Mouse (Mus musculus): ENCODE results near the gene Gm7861. TPM values are rescaled to one million over a fixed set of nuclear protein-coding genes. Genes with fewer than 3 reads are reported as not detected.
"Not testable (repeated sequence)": the region's sequence is repeated elsewhere in the genome, so short reads cannot be mapped to it uniquely, and the experiment has no call there.

Gm7861 gene
- not detected for total RNA-seq (2021)
- long read RNA-seq, experiment 1: 0 reads
- long read RNA-seq, experiment 2: 0 reads

DNA sequence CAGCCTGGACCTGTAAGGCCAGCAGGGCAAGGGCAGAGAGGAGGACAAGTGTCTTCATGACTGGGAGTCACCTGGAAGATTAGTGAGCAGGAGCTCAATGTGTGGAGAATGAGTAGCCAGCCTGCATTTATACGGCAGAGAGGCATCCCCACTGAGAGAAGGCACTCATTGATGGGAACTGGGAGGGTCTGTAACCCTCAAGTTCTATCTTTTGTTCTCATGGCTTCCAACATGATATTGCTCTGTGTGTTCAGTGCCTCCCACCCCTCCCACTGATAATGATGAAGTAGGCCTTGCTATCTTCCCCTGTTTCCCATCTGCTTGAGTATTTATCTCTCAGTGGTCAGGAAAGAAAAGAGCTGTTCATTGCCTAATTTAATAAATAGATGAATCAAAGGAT lies at the start of gene Gm7861:
Gene Gm7861, minus strand, starts transcription at position 101 of the 400 bp plus-strand sequence.
- DNase-seq (ENCODE audit: low spot score in 2 of 2): not testable (repeated sequence)

DNA sequence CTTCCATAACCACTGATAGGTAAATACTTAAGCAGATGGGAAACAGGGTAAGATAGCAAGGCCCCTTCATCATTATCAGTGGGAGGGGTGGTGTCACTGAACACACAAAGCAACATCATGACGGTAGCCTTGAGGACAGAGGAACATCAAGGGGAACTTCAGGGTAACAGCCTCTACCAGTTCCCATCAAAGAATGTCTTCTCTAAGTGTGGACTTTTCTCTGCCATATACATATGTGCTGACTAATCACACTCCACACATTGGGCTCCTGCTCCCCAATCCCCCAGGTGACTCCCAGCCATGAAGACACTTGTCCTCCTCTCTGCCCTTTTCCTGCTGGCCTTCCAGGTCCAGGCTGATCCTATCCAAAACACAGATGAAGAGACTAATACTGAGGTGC lies 23.6 kb upstream of the Gm7861 start, which contains the start of gene Defa26:
Gene Defa26, plus strand, starts transcription at position 301 of the 400 bp plus-strand sequence.
- DNase-seq (ENCODE audit: low spot score in 2 of 2): not testable (repeated sequence)

DNA sequence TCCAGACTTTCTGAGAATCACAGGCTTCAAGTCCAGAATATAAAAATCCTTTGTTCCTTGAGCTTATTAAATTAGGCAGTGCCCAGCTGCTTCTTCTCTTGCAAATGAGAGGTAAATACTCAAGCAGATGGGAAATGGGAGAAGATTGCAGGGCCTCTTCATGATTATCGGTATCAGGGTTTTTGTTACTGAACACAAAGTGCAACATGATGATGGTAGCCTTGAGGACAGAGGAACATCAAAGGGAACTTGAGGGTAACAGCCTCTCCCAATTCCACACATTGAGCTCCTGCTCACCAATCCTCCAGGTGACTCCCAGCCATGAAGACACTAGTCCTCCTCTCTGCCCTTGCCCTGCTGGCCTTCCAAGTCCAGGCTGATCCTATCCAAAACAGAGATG lies 11.6 kb downstream of the Gm7861 start, which contains the start of gene Defa28:
Gene Defa28, plus strand, starts transcription at position 301 of the 400 bp plus-strand sequence.
- not testable (repeated sequence) for DNase-seq (ENCODE audit: low spot score in 2 of 2)

DNA sequence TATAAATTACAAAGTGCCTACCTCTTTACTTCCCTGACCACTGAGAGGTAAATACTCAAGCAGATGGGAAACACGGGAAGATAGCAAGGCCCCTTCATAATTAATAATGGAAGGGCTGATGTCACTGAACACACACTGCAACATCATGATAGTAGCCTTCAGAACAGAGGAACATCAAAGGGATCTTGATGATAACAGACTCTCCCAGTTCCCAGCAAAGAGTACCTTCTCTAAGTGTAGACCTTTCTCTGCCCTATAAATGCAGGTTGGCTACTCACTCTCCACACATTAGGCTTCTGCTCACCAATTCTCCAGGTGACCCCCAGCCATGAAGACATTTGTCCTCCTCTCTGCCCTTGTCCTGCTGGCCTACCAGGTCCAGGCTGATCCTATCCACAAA lies 29.2 kb downstream of the Gm7861 start, which contains the start of gene Defa37:
Gene Defa37, plus strand, starts transcription at position 301 of the 400 bp plus-strand sequence.
- DNase-seq (ENCODE audit: low spot score in 2 of 2): not testable (repeated sequence)

Other genes starting within 250 kb of the Gm7861 start
- gene Defa2, start 216.0 kb downstream of the Gm7861 start, total RNA-seq (2021): not detected
- not detected for gene Defa33, start 202.7 kb downstream of the Gm7861 start, total RNA-seq (2021)
- not detected for gene Defa36, start 167.1 kb downstream of the Gm7861 start, total RNA-seq (2021)
- gene Gm7849, start 137.9 kb downstream of the Gm7861 start, total RNA-seq (2021): not detected
- not detected for gene Defa20, start 85.2 kb downstream of the Gm7861 start, total RNA-seq (2021)
- gene Defa32, start 65.5 kb downstream of the Gm7861 start, total RNA-seq (2021): not detected
- not detected for gene Defa37, start 29.1 kb downstream of the Gm7861 start, total RNA-seq (2021)
- not detected for gene Defa28, start 11.5 kb downstream of the Gm7861 start, total RNA-seq (2021)
- gene Defa26, start 23.7 kb upstream of the Gm7861 start, total RNA-seq (2021): not detected
- gene Defa17, start 61.3 kb upstream of the Gm7861 start, total RNA-seq (2021): not detected
- not detected for gene Defa34, start 71.3 kb upstream of the Gm7861 start, total RNA-seq (2021)
- not detected for gene AY761184, start 109.1 kb upstream of the Gm7861 start, total RNA-seq (2021)
- not detected for gene Defa24, start 140.0 kb upstream of the Gm7861 start, total RNA-seq (2021)
- not detected for gene Defb50, start 229.0 kb upstream of the Gm7861 start, total RNA-seq (2021)
- not detected for gene Defb2, start 245.4 kb upstream of the Gm7861 start, total RNA-seq (2021)